Mouse (Mus musculus) olfactory bulb, adult 2 months (tissue): ENCODE data around the gene Cic.

Source experiments
- CTCF ChIP-seq: fragments of 200-500 bp; IDR thresholded peaks from 2 replicates; pipeline ENCODE4 v1.5.1; 2012; ENCODE audit warnings: low read depth, mild to moderate bottlenecking, low read length, moderate library complexity; ENCODE audit not compliant: insufficient read depth
- POLR2A ChIP-seq: fragments of 200-500 bp; IDR thresholded peaks from 2 replicates; pipeline ENCODE4 v1.6.1; 2012; ENCODE audit warnings: mild to moderate bottlenecking, low read depth, low read length, moderate library complexity; ENCODE audit not compliant: insufficient read depth

GRCm38 (mm10) chr7:25296945-25297453 lies 29.5 kb downstream of the Cic start:
- TF ChIP-seq CTCF (no peak), POLR2A (no peak)
